Mouse (Mus musculus): ENCODE data around the gene Vav1.
"Not testable (repeated sequence)": the region's sequence is repeated elsewhere in the genome, so short reads cannot be mapped to it uniquely, and the experiment has no call there.

Gene Vav1

GRCm38 (mm10) chr17:57283906-57284305 is 5.0 kb downstream of the Vav1 start:
- no peak for DNase-seq

- DNase-seq = no peak
Measured at GRCm38 (mm10) chr17:57285077-57285476, 6.2 kb downstream of the Vav1 start.

GRCm38 (mm10) chr17:57286718-57287355 is 7.9 kb downstream of the Vav1 start:
- DNase-seq = no peak

DNA sequence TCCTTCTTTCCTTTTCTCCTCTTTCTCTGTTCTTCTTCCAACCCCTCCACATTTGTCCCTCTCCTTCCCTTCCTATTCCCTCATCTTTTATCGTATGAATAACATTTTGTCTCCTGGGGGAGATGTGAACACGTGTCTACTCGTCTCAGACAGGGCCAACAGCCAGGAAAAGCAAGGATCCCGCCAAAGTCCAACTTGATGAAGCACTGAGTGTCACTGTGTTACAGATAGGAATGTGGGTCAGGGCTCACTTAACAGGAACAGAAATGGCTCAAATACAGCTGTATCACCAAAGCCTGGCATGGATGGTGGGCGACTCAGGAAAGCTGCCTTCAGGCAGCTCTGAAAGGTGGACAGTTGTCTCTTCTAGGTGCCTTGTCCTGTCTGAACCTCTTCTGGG is 10.4 kb downstream of the Vav1 start:
- DNase-seq = no peak

DNA sequence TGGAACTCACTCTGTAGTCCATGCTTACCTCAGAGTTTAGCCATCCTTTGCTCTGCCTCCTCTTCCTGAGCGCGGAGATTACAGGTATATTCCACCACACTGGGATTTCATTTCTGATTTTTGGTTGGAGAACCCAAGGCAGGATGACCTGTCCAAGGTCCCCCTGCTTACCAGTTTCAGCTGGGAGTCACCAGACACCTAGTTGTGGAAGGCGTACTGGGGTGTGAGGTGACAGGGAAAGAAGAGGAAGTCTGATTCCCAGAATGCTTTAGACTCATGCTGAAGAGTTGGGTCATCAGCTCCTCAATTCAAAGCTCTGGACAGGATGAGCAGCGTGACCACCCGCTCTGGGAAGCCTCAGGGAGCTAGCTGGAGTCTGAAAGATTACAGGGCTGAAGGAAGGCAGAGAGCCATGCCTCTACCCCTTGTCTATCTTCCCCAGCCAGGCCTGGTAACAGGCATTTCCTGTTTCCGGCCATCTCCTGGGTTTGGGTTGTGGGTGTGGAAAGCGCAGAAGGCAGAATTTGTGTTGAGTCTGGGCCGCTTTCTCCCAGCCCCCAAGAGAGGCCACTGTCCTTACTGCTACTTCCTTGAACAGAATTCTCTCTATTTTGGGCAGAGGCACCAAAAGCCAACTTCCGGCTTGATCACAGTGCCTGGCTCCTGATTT is 11.2 kb downstream of the Vav1 start:
- DNase-seq = no peak

- no peak for DNase-seq
Measured at GRCm38 (mm10) chr17:57290671-57291055, 11.8 kb downstream of the Vav1 start.

GRCm38 (mm10) chr17:57292302-57292701 is 13.4 kb downstream of the Vav1 start:
- no peak for DNase-seq

DNA sequence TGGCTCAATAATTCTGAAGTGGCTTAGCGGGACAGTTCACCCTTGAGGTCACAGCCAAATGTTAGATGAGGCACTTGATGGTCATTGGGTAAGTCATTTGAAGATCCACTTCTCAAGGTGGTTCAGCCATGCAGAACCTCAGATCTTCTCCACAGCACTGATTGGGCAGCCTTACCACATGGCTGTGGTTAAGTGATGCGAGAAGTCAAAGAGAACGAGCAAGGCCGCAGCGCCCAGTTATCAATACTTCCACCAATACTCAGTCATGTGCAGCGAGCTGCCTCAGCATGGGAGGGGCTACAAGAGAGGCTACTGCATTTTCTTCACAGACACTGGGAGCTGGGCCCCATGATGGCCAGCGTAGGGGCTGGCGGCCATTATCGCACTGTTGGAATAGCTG is 14.1 kb downstream of the Vav1 start:
- DNase-seq = no peak

DNA sequence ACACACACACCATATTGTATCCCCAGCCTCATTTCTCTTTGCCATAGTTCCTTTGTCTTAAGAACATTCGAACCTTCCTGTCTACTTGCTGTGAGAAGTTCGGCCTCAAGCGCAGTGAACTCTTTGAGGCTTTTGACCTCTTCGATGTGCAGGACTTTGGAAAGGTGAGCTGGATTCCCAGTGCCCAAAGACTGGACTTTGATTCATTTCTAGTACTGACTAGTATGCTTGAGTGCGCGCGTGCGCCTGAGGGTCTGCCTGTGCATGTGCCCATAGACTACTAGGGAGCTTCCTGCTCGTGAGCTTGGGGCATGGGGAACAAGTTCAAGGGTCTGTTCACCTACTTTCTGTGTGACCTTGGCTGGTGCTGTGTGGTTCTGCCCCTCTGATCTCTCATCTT is 17.0 kb downstream of the Vav1 start:
- DNase-seq = no peak

DNA sequence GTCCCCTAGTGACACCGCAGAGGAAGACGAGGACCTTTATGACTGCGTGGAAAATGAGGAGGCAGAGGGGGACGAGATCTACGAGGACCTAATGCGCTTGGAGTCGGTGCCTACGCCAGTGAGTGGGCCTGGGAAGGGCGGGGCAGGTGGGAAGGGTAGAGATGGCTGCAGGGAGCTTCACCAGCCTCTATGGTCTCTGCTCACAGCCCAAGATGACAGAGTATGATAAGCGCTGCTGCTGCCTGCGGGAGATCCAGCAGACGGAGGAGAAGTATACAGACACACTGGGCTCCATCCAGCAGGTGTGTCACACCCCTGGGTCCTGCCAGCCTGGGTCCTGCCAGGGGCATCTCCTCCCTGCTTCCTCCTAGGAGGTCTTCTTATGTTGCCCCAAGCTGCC is 18.1 kb downstream of the Vav1 start:
- DNase-seq = no peak

- DNase-seq = no peak
Measured at GRCm38 (mm10) chr17:57305593-57305992, 26.7 kb downstream of the Vav1 start.

DNA sequence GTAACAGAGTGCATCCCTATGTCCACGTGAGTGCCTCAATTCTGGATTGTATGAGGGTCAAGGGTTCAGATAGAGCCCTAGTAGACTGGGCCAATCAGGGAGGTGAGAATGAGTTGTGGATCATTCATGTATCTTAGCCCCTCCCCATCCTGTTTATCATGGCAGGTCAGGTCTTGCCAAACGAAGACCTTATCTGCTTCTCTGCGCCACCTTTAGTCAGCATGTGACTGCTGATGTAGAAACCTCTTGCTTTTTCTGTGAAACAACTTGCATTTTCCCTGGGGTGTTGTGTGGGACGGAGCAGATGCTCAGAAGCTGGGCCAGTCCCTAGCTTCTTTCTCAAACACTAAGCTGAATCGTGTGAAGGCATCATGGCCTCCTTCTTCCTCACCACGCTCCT is 28.2 kb downstream of the Vav1 start:
- DNase-seq = no peak

DNA sequence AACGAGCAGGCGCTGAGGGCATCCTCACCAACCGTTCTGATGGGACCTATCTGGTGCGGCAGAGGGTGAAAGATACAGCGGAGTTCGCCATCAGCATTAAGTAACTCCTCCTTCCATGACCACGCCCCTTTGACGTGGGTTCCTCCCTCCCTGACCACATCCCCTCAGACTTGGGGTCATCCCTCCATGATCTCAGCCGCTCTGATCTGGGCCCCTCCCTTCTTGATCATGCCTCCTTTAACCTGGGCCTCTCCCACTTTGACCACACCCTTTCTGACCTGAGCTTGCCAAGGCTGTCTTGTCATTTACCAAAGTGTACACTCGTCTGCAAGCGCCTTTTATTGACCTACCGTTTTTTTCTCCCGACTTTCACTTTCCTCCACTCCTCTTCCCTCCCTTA is 32.9 kb downstream of the Vav1 start:
- DNase-seq = no peak

DNA sequence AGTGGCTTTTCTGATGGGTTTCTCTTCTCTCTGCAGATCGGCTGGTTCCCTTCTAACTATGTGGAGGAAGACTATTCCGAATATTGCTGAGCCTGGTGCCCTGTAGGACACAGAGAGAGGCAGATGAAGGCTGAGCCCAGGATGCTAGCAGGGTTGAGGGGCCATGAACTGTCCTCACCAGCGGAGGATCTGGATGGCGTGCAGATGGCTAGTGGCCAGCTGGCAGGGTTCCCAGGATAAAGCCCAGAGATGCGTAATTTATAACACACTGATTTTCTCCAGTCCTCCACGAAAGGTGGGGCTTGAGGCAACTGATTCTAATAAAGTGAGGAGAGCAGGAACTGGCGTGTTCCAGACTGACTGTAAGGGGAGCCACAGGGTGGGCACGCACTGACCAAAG is 48.7 kb downstream of the Vav1 start:
- DNase-seq = no peak

- no peak for DNase-seq
Measured at GRCm38 (mm10) chr17:57328944-57329343, 50.0 kb downstream of the Vav1 start.

- DNase-seq = no peak
Measured at GRCm38 (mm10) chr17:57330993-57331392, 52.1 kb downstream of the Vav1 start.

DNA sequence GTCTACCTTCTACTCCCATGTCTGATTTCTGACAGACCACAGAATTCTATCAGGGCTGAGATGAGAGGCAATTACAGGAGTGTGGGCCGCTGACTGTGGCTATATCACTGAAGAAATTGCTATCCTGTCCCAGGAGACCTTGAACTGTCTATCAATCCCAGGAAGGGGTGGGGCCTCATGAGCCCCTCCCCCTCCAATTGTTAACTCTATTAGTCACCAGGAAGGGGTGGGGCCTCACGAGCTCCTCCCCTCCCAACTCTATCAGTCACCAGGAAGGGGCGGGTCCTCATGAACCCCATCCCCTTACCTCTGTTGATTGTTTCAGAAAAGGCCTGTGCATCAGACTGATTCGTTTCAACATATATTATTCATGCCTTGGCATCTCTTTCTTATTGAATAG is 53.3 kb downstream of the Vav1 start:
- no peak for DNase-seq

DNA sequence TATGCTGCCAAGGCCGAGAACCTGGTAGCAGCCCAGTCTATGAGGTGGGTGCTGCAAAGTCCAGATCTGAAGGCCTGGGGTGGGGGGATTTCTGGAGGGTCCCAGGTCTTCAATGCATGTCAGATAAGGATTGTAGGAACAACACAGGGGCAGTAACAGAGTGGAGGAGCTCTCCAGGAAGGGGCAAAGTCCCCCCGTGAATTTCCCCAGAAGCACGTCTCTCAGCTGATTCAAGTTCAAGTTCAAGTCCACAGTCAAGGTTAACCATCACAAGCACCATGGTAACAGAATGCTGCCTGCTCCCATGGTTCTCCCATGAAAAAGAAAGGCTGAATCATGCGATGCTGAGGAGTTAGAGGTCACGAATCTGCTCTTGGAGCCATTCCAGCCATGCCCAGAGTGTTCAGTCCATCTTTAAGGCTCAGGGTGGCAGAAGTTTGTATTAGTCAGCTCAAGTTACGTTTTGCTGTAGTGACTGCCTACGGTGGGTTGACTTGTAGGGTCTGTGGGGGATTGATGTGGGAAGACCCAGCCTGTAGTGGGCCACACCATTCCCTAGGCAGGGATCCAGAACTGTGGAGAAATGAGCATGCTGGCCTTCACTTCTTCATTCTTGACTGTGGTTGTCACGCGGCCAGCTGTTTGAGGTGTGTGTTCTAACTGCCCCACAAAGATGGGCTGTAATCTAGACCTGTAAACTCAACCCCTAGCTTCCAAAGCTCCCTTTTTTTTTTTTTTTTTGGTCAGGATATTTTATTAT is 55.3 kb downstream of the Vav1 start:
- peak; percentile 12 for DNase-seq

- peak; percentile 66 for DNase-seq
Measured at GRCm38 (mm10) chr17:57334761-57335150, 55.9 kb downstream of the Vav1 start.

- DNase-seq = not testable (repeated sequence)
Measured at GRCm38 (mm10) chr17:57335194-57335593, 56.3 kb downstream of the Vav1 start.

DNA sequence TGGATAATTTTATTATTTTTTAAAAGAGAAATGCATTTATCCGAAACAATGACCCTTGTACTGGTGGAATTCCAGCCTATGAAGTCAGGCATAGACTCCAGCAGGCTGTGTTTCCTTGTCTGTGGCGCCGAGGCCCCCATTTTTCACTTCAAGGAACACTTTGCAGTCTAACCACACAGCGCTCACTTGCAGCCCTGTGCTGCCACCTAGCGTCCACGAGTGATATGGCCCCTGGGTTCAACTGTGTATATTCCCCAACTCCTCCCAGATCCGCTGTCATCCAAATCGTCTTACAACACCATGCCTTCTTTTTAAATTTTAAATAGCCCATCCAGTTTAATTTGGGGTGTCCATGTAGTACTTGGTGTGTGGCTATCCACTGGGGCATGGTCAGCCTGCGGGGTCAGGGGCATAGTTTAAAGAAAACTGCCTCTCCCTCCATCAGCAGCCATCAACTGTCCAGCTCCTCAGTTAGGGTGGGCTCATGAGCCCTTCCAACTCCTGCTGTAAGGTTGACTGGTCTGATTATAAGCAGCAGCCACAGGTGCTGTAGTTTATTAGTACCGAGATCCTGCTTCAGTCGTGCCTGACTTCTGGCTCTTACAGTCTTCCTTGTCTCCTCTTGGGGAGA is 56.9 kb downstream of the Vav1 start:
- DNase-seq = peak; percentile 68

GRCm38 (mm10) chr17:57337996-57338395 is 59.1 kb downstream of the Vav1 start:
- DNase-seq = no peak

DNA sequence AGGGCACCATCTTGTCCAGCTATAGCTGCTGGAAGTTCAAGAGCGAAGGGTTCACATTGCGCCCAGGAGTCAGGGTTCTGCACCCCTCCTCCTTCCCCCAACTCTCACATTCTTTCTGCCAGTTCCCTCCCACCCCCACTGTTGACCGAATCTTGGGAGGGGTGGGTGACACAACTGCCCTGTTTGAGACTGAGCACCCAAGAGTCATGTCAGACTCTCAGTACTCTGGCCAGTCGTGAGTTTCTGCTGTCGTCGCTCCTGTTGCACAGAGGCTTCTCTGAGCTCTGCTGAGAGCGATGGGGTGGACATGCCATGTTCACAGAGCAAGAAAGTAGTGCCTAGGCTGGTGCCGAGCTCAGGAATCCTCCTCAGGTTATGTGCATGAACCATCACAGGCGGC is 60.4 kb downstream of the Vav1 start:
- DNase-seq = no peak

GRCm38 (mm10) chr17:57341568-57341967 is 62.7 kb downstream of the Vav1 start:
- DNase-seq = no peak

Data from cerebellum, adult 11-12 months (tissue).